Mouse (Mus musculus): ENCODE data around the gene Hnrnpl. TPM values are rescaled to one million over a fixed set of nuclear protein-coding genes. Genes with fewer than 3 reads are reported as not detected.

The Hnrnpl gene
- total RNA-seq (2014; fragmentation: Nextera tagmentation) (437 and 487 TPM in 2 replicates), total RNA-seq (2017) (350 and 619 TPM in 2 replicates)

DNA sequence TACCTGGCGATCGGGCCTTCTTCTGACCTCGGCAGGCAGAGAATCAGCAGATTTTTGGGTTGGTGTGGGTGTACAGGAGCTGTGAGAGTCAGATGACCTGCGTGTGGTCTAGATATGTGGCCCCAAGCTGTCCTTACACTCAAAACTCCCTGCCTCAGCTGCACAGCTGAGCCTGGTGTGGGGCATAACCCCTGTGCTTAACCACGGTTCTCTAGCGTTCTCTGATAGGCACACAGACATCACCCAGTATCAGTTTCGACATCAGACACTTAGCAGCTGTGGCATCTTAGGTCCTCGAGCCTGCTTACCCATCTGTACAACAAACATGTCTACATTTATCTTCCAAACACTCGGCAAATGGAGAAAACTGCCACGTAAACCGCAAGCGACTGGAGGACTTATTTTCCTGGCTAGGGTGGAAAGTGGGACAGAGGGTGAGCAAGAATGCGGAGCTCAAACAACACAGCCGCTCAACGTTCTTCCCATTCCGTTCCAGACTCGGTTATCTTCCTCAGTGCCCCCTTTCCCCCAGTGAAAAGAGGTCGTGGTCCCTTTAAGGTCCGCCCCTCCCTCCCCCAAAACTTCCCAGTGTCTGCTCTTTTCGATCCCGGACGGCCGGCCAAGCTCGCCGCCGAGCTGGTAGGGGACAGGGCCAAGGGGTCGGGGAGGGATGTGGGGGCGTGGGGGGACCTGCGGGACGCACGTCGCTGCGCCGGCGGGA is at the start of gene Hnrnpl:
Gene Hnrnpl (plus strand): TSS at position 321 of the 721 bp plus-strand sequence.
- ATAC-seq (replicated peaks; ENCODE audit: low FRiP score, low TSS enrichment, poor library complexity, severe bottlenecking): peak; percentile 11

DNA sequence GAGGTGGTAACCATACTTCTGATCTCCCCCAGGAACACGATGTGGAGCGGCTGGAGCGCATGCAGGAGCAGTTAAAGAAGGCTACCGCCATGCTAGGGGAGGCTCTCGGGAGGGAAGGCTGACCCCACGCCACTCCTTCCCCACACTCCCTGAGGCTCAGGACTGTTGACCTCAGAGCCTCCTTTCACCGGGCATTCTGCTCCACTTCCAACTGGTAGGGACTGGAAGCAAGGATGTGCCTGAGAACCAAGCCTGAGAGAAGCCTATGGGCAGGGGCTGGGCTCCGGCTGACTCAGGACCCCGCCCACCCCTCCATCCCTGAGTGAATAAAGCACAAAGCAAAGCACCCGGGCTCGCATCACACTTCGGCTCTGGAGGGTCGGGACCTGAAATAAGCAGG is 49.7 kb upstream of the Hnrnpl start:
- no peak for ATAC-seq (replicated peaks; ENCODE audit: low FRiP score, low TSS enrichment, poor library complexity, severe bottlenecking)

DNA sequence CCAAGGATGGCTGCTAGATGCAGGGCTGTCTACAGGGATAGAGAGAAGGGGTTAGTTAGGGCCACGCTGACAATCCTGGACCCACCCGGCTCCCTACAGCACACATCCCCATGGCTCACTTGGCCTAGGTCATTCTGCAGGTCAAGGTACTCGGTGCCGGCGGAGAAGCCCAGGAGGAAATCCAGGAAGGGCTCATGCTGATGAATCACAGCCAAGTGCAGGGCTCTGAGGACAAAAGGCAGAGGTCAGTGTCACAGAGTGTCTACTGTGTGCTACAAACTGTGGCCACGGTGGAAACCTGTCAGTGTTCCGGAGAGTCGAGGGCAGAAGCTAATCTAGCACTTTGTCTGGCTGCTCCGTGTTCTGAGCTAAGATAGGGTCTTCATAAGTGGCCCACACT is 46.4 kb upstream of the Hnrnpl start:
- no peak for ATAC-seq (replicated peaks; ENCODE audit: low FRiP score, low TSS enrichment, poor library complexity, severe bottlenecking)

DNA sequence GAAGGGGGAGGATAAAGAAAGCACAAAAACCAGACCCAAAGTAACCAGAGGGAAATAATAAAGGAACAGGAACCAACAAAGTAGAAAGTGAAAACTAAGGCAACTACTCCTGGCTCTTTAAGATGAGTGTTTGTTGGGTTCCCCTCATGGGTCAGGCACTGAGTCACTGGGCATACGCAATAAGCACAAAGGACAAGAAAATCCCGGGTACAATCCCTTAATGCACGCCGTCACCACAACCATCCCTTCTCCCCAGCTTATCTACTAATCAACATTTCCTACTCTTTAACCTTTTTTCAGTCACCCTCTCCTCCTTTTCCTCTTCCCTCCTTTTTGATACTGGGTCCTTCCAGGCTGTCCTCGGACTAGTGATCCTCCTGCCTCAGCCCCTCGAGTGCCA is 43.1 kb upstream of the Hnrnpl start:
- ATAC-seq (replicated peaks; ENCODE audit: low FRiP score, low TSS enrichment, poor library complexity, severe bottlenecking): no peak

DNA sequence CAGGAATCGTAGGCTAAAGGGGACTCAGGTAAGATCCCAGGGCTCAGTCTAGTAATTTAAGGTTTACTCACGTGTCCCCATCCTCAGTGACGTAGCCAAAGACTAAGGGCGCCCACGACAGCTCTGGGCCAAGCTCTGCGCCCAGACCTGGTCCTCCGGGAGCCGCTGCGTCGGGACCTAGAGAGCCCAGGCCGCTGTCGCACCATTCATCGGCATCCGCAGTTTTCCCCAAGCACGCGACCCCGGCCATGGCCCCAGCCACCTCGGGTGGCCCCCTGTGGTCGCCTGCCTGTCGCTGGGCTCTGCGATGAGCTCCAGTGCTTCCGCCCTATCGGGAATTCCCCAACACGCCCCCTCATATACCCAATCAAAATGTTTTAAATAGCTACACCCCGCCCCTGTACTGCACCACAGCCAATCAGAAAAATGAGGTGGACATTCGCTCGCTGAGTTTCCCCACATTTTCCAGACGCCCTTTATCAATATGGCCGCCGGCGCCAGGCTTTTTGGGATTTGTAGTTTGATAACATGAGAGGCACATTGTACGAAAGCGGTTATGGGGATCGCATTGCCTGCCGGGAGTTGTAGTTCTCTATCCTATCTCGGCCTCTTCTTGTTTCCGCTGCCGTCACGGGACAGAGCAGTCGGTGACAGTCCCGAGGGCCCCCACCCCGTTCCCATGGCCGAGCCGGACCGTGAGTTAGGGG is 42.0 kb upstream of the Hnrnpl start, which contains the start of gene Sirt2:
Gene Sirt2 (plus strand): TSS at position 563 of the 707 bp plus-strand sequence.
- peak; percentile 83 for ATAC-seq (replicated peaks; ENCODE audit: low FRiP score, low TSS enrichment, poor library complexity, severe bottlenecking)

DNA sequence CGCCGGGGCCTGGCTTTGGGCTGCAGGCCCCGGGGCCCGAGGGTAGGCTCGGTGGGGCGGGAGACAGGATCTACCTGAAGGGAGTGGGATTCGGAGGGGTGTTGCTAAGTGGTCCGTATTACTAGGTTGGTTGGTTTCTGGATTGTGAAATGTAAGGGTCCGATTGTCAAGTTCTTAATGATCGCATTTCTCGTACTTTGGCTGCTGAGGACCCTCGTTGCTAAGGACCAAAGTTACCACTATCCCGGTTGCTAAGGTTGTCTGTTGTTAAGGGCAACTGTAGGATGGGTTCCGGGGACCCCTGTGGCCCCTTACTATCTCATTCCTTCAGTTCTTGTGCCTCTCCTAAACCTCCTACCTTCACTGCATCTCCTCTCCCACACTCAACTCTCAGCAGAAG is 41.4 kb upstream of the Hnrnpl start:
- ATAC-seq (replicated peaks; ENCODE audit: low FRiP score, low TSS enrichment, poor library complexity, severe bottlenecking): no peak

DNA sequence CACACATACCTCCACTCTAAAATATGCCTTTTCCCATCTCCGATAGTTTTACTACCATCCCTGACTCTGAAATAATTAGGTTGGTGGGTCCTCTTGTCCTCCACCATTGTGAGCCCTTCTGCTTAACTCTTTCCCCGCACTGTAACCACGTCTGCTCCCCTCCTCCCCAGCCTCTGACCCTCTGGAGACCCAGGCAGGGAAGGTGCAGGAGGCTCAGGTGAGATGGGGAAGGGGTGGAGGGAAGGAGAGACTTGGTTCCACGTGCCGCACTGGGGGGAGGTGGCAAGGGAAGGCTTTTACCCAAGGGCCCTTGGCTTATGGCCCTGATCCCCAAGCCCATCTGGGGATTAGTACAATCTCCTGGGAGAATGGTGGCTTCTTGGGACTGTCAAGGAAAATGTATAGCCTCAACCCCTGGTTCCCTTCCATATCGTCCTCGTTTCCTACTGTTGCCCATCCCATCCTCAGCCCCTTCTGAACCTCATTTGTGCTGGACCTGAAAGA is 40.8 kb upstream of the Hnrnpl start, which contains the start of gene Nfkbib:
Gene Nfkbib (minus strand): TSS at position 51 of the 504 bp plus-strand sequence.
- ATAC-seq (replicated peaks; ENCODE audit: low FRiP score, low TSS enrichment, poor library complexity, severe bottlenecking): no peak

DNA sequence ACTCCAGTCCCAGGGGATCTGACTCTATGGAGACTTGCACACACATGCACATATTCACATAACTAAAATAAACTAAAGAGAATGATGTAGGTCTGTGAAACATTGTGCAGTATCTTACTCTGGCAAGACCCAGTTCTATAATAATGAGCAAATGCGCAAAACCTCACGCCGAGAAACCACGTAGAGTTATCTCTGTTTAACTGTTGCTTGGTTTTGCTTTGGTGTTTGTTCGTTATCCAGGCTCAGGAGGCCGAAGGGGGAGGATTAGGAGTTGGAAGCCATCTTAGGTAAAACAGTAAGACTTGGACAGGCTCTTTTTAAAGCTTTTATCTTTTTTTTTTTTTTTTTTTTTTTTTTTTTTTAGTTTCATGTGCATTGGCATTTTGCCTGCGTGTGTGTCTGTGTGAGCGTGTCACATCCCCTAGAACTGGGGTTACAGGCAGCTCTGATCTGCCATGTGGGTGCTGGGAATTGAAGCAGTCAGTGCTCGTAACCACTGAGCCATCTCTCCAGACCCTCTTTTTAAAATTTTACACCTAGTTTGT is 38.9 kb upstream of the Hnrnpl start:
- ATAC-seq (replicated peaks; ENCODE audit: low FRiP score, low TSS enrichment, poor library complexity, severe bottlenecking): peak; percentile 24; the same call in 1 of the 2 replicates

DNA sequence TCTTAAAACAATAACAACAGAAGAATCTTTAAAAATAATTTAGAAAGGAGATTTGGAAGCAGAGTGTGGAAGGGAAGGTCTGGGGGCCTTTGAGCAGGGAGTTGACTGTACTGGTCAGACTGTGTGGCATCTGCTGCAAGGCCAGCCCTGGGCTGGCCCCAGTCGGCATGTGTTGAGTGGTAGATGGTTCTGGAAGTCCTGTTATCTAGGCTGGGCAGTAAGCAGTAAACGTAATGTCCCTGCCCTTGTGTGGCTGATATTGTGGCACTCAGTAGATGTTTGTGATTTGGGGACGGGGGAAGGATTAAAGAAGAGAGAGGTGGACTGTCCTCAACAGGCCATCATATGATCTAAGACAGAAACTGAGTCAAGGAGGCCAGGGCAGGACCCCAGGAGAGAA is 38.0 kb upstream of the Hnrnpl start:
- ATAC-seq (replicated peaks; ENCODE audit: low FRiP score, low TSS enrichment, poor library complexity, severe bottlenecking): 0 out of 2 replicates have a peak, but pooled peaks have one; percentile 28

DNA sequence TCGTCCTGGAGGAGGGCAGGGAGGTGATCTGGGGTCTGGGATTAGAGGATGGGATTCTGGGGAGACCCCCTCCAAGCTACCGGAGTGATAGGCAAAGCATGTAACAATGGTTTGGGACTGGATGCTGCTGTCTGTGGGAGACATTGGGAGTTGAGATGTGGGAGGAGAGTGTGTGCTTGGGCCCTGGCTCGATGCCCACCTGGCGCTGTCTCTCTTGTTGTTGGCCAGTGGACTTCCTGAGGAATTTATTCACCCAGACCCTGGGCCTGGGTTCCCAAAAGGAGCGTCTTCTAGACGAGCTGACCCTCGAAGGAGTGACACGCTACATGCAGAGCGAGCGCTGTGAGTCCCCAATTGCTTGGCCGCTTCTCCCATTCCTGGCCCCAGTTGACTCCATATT is 36.5 kb upstream of the Hnrnpl start:
- no peak for ATAC-seq (replicated peaks; ENCODE audit: low FRiP score, low TSS enrichment, poor library complexity, severe bottlenecking)

DNA sequence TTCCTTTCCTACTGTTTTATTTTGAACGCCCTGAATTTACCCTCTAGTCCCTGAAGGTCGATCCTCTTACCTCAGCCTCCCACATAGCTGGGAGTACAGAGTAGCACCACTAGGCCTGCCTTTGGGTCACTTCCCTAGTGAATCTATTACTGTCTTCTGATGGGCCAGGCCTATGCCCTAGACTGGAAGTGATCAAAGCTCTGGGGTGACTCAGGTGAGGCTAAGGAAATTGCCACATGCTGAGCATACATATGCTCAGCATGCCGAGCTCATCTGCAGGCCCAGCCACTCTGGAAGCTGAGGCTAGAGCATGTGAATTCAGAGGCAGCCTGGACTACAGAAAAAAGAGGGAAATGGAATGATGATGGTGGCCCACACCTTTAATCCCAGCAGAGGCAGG is 35.2 kb upstream of the Hnrnpl start:
- ATAC-seq (replicated peaks; ENCODE audit: low FRiP score, low TSS enrichment, poor library complexity, severe bottlenecking): no peak

DNA sequence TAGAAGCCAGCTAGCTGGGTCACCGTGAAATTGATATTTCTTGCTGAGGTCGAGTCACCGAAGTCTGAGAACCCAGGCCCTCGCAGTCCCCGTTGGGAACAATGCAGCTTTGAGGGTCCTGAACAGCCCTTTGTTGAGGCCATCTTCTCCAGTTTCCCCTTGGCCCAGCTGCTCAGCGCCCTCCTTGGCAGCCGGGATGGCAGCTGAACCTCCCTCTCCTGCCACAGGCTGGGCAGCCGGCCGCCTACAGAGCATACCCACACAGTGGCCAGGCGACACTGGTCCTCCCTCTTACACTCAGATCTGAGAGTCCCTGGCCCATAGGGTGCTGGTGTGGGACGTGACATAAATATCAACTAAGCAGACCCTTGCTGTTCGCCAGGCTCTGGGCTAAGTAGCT is 34.2 kb upstream of the Hnrnpl start:
- no peak for ATAC-seq (replicated peaks; ENCODE audit: low FRiP score, low TSS enrichment, poor library complexity, severe bottlenecking)

DNA sequence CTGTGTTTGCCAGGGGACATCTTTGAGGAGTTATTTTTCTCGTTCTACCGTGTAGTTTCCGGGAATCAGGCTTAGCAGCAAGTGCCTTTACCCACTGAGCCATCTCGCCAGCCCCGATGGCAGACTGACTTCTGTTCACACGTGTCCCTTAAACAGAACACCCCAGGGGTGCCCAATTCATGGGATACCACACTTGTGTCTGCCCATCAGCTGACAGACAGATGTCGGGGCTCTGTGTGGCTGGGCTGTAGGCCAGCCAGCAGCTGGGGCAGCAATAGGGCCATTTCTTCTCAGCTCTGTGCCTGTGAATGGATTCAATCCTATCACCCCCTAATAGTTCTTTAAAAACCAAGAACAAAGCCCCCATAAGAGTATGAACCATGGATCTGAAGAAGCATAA is 33.2 kb upstream of the Hnrnpl start:
- ATAC-seq (replicated peaks; ENCODE audit: low FRiP score, low TSS enrichment, poor library complexity, severe bottlenecking): no peak

DNA sequence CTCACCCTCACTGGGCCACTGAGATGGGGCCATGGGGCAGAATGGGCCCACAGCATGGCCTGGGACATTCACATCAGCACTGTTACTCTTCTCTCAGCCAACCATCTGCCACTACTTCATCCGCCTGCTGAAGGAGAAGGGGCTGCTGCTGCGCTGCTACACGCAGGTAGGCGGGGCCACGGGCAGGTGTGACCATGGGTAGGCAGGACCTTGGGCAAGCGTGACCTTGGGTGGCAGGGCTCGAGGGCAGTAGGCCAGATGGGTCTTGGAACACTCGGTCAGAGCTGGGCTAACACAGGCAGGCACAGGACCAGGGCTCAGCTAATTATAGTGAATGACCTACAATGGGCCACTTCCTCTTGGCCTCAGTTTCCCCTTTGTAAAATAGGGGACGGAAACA is 29.5 kb upstream of the Hnrnpl start:
- no peak for ATAC-seq (replicated peaks; ENCODE audit: low FRiP score, low TSS enrichment, poor library complexity, severe bottlenecking)

DNA sequence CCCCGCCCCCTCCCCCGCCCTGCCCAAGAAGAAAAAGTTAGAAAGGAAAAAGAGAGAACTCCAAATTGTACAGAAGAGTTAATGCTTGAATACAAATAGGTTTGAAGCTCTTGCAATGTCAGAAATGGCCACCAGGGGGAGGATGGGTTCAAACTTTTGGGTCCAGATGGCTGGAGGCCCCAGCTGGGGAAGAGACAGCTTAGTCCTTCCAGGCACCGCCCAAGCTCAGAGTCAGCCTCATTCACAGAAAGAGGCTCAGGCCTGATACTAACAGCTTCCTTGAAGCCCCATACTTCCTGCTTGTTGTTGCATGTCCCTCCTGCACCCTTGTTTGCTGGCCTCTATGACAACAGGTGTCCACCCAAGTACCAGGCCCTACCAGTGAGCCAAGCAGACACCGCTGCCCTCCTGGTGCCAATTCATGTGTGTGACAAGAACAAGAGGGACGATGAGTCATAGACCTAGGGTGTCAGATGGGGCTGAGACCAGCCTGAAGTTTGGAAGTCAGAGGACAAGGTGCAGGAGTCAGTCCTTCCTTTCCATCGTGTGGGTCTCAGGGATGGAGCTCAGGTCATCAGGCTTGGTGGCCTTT is 28.2 kb upstream of the Hnrnpl start:
- peak; percentile 72 for ATAC-seq (replicated peaks; ENCODE audit: low FRiP score, low TSS enrichment, poor library complexity, severe bottlenecking)

DNA sequence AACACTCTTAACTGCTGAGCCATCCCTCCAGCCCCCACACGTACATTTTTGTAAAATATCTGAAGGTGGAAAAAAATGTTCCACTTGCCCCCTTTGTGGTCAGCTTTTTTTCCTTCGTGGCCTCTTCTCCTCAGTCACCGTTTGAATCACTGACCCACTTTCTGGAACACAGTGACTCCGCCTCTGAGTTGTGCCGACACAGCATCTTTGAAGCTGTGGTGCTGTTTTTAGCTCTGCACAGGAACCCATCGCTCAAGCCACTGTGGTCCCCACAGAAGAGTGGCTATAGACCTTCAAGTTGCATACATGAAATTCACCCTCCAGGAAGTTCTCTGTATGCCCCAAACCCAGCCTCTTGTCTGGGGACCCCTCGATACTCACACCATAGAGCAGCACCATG is 27.5 kb upstream of the Hnrnpl start:
- ATAC-seq (replicated peaks; ENCODE audit: low FRiP score, low TSS enrichment, poor library complexity, severe bottlenecking): no peak

DNA sequence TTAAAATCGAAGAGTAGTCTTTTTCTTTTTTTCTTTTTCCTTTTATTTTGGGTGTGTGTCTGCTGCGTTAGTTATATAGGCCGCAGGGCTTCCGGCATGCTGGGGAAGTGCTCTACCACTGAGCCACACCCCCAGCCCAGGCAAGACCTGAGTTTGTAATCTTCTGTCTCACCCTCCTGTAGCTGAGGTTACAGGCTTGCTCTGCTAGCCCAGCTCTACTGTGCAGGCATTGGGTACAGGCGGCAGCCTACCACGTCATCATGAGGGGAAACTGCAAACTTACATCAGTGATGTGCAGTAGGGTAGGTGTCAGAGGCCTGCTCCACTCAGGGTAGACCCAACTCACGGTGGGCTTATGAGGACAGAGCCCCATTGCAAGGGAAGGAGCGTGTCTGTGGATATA is 27.1 kb upstream of the Hnrnpl start:
- ATAC-seq (replicated peaks; ENCODE audit: low FRiP score, low TSS enrichment, poor library complexity, severe bottlenecking): peak; percentile 24; the same call in 1 of the 2 replicates

DNA sequence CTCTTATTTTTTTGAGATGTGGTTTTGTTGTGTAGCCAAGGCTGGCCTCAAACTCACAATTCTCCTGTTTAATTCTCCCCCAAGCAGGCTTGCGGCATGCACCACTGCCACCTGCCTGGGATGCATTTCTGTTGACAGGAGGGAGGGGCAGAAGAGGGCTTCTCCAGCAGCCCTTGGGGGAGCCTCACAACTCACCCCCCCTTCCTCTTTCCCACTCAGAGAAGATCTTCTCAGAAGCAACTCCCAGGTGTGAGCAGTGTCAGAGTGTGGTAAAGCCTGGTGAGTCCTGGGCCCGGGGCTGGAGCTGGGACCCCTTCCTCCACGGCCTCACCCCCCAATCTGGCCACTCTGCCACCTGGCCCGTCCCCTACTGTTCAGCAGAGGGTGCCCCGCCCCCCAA is 23.2 kb upstream of the Hnrnpl start:
- ATAC-seq (replicated peaks; ENCODE audit: low FRiP score, low TSS enrichment, poor library complexity, severe bottlenecking): no peak

DNA sequence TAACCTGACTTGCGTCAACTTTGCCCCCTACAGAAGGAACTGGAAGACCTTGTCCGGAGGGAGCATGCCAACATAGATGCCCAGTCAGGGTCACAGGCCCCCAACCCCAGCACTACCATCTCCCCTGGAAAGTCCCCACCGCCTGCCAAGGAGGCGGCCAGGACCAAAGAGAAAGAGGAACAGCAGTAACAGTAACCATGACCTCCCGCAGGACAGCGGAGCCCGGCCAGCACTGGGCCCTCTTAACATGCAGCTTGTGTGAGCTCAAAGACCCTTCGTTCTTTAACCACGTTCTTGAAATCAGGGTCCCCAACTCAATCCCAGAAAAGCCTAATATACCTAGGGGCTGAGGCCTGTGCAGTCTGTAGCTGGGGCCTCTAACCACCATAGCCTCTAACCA is 20.5 kb upstream of the Hnrnpl start:
- no peak for ATAC-seq (replicated peaks; ENCODE audit: low FRiP score, low TSS enrichment, poor library complexity, severe bottlenecking)

Measured in megakaryocyte-erythroid progenitor cell, adult 5-6 weeks (primary cell).